Mouse (Mus musculus) CH12.LX (cell line): ENCODE data around the gene Dbndd2.

ENCODE experiments used
- CTCF ChIP-seq, 2 experiments: IDR thresholded peaks in 1 of 2; conservative IDR thresholded peaks in 1 of 2; 2 replicates each; pipeline ENCODE4 v1.5.1; 2011 to 2012; ENCODE audit warnings: low read depth in 2 of 2, low read length in 2 of 2, improper control_type of control experiment in 1 of 2, inconsistent platforms in 1 of 2, mild to moderate bottlenecking in 1 of 2, moderate library complexity in 1 of 2
- KAT2A ChIP-seq: IDR thresholded peaks from 2 replicates; pipeline ENCODE4 v1.6.1; 2012; ENCODE audit warnings: low read length, improper control_type of control experiment, inconsistent platforms; ENCODE audit not compliant: insufficient replicate concordance
- MAFK ChIP-seq: IDR thresholded peaks from 2 replicates; pipeline ENCODE4 v1.6.1; 2011; ENCODE audit warnings: low read length, improper control_type of control experiment; ENCODE audit not compliant: insufficient replicate concordance
- MXI1 ChIP-seq: IDR thresholded peaks from 2 replicates; pipeline ENCODE4 v1.6.1; 2011; ENCODE audit warnings: mild to moderate bottlenecking, low read depth, low read length, improper control_type of control experiment
- POLR2AphosphoS2 ChIP-seq: IDR thresholded peaks from 2 replicates; pipeline ENCODE4 v1.6.1; 2011; ENCODE audit warnings: low read depth, low read length, improper control_type of control experiment
- RCOR1 ChIP-seq: conservative IDR thresholded peaks from 2 replicates; pipeline ENCODE4 v1.6.1; 2012; ENCODE audit warnings: low read depth, mild to moderate bottlenecking, inconsistent platforms, low read length, improper control_type of control experiment
- TBP ChIP-seq: conservative IDR thresholded peaks from 2 replicates; pipeline ENCODE4 v1.6.1; 2011; ENCODE audit warnings: low read depth, low read length, improper control_type of control experiment
- UBTF ChIP-seq: IDR thresholded peaks from 2 replicates; pipeline ENCODE4 v1.6.1; 2012; ENCODE audit warnings: low read depth, mild to moderate bottlenecking, inconsistent platforms, low read length, improper control_type of control experiment, moderate library complexity
- USF1 ChIP-seq: IDR thresholded peaks from 2 replicates; pipeline ENCODE4 v1.6.1; 2014; ENCODE audit warnings: low read depth, mild to moderate bottlenecking, inconsistent platforms, low read length, improper control_type of control experiment
- ZC3H11A ChIP-seq: IDR thresholded peaks from 2 replicates; pipeline ENCODE4 v1.6.1; 2012; ENCODE audit warnings: low read depth, mild to moderate bottlenecking, inconsistent platforms, low read length, improper control_type of control experiment
- ZKSCAN1 ChIP-seq: IDR thresholded peaks from 2 replicates; pipeline ENCODE4 v1.6.1; 2012; ENCODE audit warnings: low read depth, inconsistent platforms, low read length, improper control_type of control experiment, borderline replicate concordance

GRCm38 (mm10) chr2:164485681-164486257 is at the start of gene Dbndd2:
- TF ChIP-seq MXI1 (no peak), ZC3H11A (no peak), ZKSCAN1 (no peak), POLR2AphosphoS2 (no peak), USF1 (no peak), TBP (no peak), UBTF (no peak), CTCF (conservative IDR thresholded peaks at IDR 0.05 in 1 of 2, IDR thresholded peaks at IDR 0.05 in 1 of 2; ENCODE audit: low read depth in 2 of 2, low read length in 2 of 2) (no peak), RCOR1 (no peak), KAT2A (no peak), MAFK (no peak)
